Mouse (Mus musculus) spleen, adult 12 weeks (tissue): Measurements from ENCODE around the gene Wscd2.

ENCODE experiments used
- DNase-seq: peaks from one replicate; pipeline ENCODE4 v3.0.0; 2022; ENCODE audit warnings: low spot score

Gene Wscd2

DNA sequence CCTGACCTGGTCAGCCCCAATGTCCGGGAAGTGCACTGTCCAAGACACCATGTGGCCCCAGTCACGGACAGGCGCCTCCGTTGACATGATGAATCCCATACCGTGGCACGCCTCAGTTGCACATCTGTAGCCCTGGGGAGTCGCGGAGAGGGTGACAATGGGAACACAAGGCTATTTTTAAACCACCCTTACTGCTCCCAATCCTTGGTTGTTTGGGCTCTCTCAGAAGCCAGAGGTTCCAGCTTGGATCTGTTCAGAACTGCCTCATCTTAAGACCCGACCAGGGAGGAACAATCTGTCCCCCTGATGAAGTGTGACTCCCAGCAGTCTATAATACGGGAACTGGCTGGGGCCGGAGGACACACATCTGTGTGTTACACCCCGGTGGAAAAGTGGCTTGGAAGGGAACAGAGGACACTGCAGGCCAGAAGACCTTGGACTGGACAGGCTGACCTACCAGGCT lies 121.7 kb downstream of the Wscd2 start:
- no peak for DNase-seq

DNA sequence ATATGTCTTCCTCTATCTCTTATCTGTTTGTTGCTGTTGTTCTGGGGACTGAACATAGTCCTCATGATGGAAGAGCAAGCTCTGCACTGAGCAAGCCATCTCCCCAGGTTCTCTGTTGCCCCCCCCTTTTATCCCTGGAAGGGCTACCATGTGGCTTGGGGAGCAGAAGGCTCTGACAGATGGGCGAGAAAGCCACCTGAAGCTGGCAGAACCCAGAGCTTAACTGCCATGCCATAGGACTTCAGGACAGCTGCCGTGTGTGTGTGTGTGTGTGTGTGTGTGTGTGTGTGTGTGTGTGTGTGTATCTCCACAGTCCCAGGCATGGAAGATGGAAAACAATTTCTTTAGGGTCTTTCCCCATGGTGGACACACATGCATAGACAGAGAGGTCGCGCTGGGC lies 128.6 kb downstream of the Wscd2 start:
- DNase-seq = no peak

DNA sequence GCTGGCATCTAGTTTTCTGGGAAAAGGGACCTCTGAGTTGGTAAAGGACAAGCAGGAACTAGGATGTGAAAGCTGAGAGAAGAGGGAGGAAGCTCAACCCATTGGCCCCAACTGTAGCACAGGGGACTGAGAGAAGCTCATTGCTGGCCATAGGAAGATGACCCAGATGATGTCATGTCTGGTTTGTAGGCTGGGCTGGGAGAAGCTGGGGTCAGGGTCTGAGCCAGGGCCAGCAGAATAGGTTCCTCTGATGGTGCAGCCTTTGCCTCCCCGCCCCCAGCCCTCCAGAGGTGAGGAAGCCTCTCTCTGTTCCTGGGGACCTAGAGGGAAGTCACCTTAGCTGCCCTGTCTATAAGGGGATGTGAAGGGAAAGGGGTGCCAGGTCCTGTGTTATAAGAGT lies 129.0 kb downstream of the Wscd2 start:
- no peak for DNase-seq

DNA sequence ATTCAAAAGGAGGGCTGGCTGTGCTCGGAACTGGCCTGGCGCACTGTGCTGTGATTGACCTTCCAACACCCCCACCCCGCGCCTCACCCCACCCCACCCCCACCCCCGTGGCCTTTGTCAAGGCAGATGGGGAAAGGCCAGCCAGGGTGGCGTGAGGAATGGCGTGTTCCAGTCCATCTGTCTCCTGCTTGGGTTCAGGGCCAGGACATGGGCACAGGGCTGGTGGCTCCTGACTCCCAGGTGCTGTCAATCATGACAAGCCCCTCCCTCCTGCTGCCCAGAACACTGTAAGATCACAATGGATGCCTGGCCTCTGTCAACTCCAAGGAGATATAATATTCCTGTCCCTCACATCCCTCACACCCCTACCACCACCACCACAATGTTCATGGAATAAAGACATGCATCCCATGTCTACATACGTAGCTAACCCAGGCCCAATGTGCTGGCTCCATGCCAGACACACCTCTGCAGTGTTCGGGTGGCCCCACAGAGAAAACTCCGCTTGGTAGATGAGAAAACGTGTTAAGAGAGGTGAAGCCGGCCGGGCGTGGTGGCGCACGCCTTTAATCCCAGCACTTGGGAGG lies 130.1 kb downstream of the Wscd2 start:
- no peak for DNase-seq

DNA sequence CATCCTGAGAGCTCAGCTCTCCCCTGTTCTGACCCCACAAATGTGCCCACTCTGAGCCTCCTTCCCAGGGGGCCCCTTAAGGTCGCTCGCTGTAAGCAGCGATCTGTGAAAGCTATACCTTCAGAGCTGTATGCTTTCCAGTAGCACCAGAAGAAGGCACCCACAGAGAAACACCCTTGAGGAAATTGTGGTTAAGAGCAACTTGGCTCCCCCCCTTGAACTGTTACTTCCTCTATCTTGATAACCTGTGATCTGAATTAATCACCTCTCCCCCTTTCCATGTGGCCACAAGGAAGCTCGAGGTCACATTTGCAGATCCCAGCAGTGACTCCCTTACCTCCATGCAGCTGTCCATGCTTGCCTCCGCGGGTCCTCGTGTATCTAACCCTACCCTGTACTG lies 130.9 kb downstream of the Wscd2 start:
- DNase-seq = no peak

DNA sequence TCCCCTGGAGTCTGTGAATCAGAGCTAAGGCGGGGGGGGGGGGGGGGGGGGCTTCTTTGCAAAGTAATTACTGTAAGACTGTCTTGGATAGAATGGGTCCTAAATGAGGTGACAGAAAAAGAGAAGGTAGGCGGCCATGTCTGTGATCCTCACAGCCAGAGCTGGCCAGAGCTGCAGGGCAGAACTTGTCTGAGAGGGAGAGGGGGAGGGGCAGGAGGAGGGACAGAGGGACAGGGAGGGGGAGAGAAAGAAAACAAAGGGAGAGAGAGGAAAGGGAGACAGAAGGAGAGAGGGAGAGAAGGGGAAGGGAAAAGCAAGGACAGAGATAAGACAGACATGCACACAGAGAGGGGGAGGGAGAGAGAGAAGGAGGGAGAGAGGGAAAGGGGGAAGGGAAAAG lies 132.9 kb downstream of the Wscd2 start:
- no peak for DNase-seq

DNA sequence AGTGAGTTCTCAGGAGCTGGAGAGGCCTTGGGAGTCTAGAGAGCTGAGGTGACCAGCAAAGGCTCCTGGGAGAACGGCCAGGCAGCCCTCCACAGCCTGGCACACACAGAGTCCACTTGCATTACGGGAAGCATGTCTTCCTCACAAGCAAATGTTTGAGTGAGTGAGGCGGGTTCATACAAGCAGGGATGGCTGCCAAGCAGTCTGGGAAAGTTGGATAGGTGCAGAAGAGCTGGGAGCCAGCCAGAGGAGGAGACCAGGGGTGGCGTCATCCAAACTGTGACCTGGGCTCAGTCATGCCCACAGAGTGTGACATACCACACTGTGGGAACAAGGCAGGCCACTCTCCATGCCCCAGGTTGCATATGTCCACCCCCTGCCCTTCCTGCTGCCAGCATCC lies 134.9 kb downstream of the Wscd2 start:
- DNase-seq = no peak

DNA sequence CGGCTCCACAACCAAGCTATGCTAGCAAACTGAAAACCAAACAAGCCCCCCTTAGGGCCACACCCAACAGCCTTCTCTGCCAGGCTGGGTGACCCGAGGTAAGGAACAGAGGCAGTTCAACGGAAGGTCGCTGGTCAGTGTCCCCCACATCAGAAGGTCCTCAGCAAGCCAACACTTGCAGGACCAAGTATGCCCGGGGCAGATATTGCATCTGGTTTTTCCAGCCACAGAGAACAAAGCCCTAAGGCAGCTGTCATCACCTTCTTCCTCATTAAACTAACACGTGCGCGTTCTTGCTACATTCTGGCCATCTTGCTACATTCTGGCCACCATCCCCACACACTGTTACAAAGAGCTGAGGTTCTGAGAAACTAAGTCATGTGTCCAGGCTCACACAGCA lies 136.2 kb downstream of the Wscd2 start:
- no peak for DNase-seq

DNA sequence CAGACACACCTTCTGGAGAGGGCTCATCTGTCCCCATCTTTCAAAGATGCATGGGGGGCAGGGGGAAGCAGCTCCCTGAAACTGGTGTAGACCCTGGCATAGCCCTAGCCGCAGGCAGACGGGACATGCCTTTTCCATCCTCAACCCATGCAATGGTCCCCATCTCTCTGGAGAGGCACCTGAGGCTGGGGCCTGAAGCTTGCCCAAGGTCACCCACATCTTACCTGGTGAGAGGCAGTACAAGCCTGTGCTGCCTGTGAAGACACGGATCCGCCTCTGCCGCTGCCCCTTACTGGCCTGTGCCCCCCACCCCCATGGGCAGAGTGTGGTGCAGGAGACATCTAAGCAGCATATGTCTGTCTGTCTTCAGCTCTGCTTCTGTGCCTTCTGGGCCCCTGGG lies 136.9 kb downstream of the Wscd2 start:
- DNase-seq = no peak

DNA sequence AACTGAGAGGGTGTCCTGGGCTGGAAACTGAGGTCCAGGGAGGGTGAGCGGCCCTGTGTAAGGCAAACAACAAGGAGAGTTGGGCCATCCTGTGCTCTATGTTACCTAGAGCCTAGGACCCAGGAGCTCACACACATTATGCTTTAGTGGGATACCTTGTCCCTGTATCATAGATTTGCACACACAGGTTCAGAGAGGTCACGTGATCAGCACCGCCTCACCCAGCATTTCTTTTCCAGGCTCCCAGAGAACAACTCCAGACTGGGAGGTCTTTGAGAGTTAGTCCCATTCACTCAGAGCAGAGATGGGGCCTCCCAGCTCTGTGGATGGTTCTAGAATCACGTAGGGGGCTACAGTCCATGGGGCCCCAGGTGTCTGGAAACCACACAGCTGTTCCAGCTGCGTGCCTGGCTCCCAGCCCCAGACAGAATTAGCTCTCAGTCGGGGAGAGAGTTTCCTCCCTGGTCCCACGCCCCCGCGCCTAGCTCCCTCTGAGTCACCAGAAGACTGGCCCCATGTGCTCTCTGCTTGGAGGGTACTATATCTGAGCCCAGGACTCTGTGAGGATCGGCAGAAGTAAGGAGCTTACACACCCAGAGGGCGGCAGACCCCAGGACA lies 137.8 kb downstream of the Wscd2 start:
- no peak for DNase-seq

DNA sequence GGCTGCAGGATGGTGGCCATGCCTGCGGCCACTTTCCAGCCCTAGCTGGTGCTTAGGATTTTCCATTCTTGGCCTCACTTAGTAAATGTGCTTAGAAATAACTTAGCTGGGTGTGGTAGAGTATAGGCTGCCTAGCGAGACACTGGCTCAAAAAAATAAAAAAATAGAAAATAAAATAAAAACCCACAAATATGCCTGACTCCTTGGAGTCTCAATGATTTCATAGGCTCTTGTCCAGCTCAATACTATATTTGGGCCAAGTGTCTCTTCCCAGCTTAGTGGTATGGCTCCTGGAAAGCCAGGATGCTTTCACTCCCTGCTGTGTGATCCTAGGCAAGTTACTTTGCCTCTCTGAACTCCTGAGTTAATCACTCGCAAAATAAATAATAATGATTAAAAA lies 139.1 kb downstream of the Wscd2 start:
- no peak for DNase-seq

DNA sequence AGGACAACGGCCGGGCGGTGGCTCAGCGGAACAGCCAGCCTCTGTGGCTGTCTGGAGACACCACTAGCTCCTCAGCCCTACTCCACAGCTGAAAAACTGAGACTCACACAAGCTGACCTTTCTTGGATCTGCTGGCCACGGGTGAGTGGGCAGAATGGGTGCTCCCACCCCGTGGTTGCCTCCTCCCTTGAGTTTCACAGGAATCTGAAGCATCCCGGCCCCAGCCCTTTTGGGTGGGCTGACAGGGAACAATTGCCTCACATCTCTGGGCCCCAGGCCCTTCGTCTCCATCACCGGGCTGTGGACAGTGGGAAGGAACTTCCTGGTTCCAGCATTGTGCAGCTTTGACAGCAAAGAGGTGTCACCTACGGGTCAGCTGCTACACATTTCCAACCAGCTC lies 140.0 kb downstream of the Wscd2 start:
- DNase-seq = no peak

DNA sequence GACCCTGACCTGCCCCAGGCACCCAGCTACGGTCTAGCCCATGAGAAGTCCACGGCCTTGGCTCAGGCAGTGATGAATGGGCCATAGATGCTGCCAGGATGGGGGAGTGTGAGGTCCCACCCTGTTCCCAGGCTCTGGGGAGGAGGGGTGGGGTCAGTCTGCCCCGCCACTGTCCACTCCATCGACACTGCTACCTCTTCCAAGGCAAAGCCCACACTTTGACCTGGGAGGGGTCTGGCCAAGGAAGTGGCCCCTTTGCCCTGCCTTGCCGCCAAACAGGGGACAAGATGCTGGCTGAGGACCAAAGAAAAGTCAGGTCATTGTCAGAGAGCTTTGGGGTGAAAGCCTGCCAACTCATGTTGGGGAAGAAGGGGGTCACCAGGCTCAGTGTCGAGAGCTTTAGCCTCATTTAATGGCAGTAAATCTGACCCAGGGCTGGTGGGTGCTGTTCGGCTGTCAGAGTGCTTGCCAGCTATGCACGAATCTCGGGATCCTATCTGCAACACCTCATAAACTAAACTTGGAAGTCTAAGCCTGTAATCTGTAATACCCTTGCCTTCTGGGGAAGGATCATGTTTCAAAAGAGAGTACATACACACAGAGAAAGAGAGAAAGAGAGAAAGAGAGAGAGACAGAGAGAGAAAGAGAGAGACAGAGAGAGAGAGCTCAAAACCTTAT lies 143.0 kb downstream of the Wscd2 start:
- no peak for DNase-seq

DNA sequence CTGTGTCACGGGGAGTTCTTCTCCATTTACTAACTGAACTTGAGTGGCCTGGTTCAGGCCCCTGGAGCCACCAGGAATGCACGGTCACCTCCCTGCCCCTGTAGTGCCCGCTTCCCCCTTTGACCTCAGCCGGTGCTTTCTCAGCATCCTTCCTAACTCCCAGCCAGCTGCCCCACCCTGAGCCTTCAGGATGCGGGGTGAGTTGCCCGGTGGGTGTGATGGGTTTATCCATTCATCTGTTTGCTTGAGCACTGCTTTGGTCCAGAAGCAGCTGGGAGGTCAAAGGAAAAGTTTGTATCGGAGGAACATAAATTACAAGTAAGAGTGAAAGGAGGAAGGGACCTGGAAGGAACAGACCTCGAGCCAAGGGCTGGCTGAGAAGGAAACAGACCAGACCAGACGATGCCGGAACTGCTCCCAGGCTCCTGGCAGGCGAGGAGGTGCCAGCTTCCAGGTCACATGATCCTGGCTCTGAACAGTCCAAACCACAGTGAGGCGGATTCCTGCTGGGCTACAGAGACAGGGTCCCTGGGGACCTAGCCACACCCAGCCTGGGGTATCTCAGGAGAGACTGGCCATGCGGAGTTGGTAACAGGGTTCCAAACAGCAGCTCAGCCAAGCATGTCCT lies 144.0 kb downstream of the Wscd2 start:
- no peak for DNase-seq

DNA sequence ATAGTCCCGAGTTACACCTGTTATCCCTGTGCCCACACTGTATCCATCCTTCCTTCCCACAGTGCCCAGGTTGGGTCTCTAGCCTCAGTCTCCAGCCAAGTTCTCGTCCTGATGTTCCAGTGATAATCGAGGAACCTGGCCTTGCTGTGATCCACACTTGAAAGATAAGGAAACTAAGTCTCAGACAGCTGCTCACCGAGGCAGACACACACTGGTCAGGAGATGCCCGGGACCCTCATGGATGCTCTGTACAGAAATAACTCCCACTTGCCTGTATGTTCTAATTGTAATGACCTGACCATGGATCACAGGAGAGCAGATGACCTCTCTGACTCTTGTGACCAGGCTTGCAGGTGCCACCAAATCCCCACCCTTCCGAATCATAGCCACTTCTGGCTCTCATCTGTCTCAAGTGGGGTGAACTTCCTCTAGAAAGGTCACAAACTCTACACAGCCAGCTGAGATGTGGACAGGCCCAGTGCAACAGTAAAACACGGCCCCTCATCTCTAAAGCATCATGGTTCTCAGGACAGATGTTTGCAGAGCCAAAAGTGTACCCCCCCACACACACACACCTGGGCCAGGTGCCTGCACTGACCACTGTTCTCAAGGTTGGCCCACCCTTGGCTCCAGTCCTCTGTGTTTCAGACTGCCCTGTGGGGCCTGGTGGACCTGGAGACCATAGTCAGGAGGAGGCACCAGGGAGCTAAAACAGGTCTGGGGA lies 144.9 kb downstream of the Wscd2 start:
- DNase-seq = no peak

DNA sequence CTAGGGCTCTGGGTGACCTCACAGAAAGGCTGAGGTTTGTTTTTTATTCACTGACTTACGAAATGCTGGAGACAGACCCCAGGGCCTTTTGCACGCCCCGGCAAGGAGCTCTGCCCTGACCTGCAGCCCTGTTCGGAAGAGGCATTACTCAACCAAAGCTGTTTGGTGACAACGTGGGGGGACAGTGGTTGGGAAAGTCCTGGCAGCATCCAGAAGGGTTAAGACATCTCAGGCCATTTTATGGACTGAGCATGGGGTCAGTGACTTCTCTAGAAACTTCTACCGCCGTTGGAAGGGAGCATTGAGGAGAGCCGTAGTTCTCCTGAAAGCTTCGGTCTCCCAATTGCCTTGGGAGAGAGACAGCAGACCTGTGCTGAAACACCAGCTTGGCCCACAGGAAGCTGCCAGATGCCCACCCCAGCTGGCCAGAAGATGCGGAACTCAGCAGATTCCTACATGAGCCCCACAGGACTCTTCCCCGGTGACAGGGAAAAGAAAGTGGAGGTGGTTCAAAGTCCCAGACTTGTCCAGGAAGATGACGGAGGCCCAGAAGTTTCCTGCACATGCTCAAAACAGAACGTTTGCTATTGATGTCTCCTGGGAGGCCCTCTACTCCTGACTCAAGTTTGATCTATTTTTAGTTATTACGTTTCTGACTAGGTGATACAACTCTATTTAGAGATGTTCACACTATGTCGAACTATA lies 145.9 kb downstream of the Wscd2 start:
- no peak for DNase-seq

DNA sequence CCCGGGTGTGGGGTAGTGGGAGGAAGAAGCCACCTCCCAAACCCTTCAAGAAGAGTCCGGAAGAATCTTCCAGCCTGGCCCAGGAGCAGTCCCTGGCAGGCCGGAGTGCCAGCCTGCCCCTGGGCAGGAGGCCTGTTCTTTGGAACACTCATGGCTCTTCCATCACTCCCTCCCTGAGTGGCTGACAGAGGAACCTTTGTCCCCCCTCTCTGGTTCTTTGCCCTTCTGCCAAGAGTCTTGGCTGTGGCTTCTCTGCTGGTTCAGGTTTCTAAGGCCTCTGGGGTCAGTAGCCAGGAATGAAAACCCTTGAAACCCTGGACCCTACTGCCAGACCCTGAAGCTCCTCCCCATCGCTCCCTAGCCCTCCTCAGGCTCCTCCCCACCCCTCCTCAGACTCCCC lies 147.5 kb downstream of the Wscd2 start:
- DNase-seq = no peak

DNA sequence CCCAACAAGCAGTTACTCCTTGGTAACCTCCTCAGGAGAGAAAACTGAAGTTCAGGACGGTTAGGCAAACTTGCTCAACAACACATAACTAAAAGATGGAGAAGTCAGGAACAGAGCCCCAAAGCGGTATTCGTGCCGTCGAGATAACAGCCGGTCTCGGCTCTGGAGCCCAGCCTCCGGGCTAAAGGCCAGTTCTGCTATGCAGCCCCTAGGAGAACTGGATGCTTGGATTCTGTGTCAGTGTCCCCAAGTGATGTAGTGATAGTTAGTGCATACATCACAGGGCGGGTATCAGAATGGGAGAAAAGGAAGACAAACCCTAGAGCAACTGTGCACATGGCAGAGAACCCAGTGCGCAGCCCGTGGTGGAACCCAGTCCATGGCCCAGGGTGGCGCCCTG lies 147.9 kb downstream of the Wscd2 start:
- DNase-seq = no peak

DNA sequence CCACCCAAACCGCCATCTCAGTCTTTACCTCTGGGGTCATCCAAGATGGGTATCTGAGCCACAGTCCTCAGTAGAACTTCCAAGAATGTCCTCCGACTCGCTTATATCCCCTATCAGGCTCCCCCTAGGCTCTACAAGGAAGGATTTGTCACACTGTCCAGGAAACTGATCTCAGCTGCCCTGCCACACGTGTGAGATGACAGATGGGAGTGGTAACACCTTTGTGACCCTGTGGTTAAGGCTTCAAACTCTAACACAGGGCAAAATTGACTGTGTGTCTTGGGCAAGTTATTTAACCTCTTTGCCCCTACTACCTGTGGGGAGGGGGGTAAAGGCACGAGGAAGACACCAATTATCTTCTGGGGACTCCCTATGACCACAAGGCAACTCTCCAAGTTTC lies 149.0 kb downstream of the Wscd2 start:
- DNase-seq = no peak
